Mouse (Mus musculus) ovary, adult 10 weeks (tissue): ENCODE data around the gene Trim58. TPM values are rescaled to one million over a fixed set of nuclear protein-coding genes. Genes with fewer than 3 reads are reported as not detected.

Source experiments
- polyA plus RNA-seq: library from polyadenylated mRNA; stranded (reverse); fragments of 350-450 nt; fragmentation: Illumina TruSeq; extraction: RNeasy Lipid Tissue Mini Kit (QIAGEN cat#74804); gene quantifications from one replicate; pipeline ENCODE4 v1.2.3, GENCODE M21; 2014

Gene Trim58
- polyA plus RNA-seq = not detected

DNA sequence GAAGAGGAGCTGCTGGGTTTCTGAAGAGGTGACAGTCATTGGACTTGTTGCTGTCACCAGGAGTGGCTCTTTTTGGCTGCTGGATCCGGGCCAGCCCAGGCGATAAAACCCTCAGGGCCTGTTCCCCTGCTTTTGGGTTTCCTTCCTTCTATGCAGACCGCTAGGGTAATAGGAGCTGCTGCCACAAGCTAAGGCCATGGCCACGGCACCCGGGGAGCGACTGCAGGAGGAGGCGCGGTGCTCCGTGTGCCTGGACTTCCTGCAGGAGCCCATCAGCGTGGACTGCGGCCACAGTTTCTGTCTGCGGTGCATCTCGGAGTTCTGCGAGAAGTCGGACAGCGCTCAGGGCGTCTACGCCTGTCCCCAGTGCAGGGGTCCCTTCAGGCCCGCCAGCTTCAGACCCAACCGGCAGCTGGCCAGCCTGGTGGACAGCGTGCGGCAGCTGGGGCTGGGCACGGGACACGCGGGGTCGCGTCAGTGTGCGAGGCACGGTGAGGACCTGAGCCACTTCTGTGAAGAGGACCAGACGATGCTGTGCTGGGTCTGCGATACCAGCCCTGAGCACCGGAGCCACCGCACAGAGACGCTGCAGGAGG lies at the start of gene Trim58:
Gene Trim58 (plus strand): TSS at position 194 of the 596 bp plus-strand sequence.

GRCm38 (mm10) chr11:58594814-58595213 lies 45.5 kb upstream of the Trim58 start, which contains the start of gene Olfr324:
TSS of gene Olfr324 (plus strand) at chr11:58595114.

GRCm38 (mm10) chr11:58615975-58616374 lies 24.3 kb upstream of the Trim58 start, which contains the start of gene 2210407C18Rik:
TSS of gene 2210407C18Rik (minus strand) at chr11:58616075.

DNA sequence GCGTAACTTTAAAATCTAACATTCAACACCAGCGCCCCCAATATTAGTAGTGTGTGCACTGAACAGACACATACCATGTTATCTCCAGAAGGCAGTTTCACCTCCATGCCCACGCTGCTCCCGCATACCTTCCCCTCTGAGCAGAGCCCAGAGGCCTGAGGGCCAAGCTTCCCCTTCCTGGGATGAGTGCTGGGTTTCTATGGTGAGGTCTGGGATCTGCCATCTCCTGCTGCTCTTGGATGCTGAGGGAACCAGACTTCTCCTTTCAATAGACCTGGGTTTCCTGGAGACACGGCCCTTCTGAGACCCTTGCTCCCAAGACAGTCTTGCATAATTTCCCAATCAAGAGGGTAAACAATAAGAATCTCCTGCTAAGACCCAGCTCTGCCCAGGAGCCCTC lies 9.9 kb upstream of the Trim58 start, which contains the start of gene Olfr323:
Gene Olfr323 (minus strand): TSS at position 101 of the 400 bp plus-strand sequence.

GRCm38 (mm10) chr11:58658596-58658995 lies 18.3 kb downstream of the Trim58 start, which contains the start of gene Olfr322:
TSS of gene Olfr322 (plus strand) at chr11:58658782.

DNA sequence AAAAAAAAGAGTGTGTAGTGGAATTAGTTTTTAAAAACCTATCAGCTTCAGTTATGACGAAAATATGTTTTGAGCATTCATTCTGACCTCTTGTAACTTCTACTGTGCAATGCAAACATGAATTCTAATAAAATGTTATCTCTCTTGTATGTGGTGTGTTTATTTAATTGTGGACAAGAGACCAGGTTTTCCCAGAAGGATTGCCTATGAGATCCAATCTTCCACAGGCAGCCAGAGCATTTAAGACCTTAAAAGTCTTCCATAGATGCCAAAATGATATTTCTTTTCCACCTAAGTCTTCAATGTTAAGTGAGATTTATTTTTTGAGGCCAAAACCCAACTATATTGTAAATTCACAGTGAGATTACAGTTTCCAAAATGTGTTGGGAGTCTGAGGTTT lies 40.5 kb downstream of the Trim58 start, which contains the start of gene Olfr320:
Gene Olfr320 (plus strand): TSS at position 301 of the 400 bp plus-strand sequence.

GRCm38 (mm10) chr11:58698862-58699261 lies 58.6 kb downstream of the Trim58 start, which contains the start of gene Olfr319:
TSS of gene Olfr319 (plus strand) at chr11:58699162.

Other genes starting within 250 kb of the Trim58 start
- not detected for gene 1810065E05Rik, start 219.4 kb upstream of the Trim58 start, polyA plus RNA-seq
- gene Gm12253, start 207.9 kb upstream of the Trim58 start, polyA plus RNA-seq = not detected
- not detected for gene Lypd9, start 187.5 kb upstream of the Trim58 start, polyA plus RNA-seq
- gene Olfr30, start 178.2 kb upstream of the Trim58 start, polyA plus RNA-seq = not detected
- not detected for gene Olfr332, start 147.9 kb upstream of the Trim58 start, polyA plus RNA-seq
- gene Olfr331, start 137.9 kb upstream of the Trim58 start, polyA plus RNA-seq = not detected
- gene Olfr330, start 105.6 kb upstream of the Trim58 start, polyA plus RNA-seq = 4.5 TPM
- gene Olfr329-ps, start 94.0 kb upstream of the Trim58 start, polyA plus RNA-seq = 5.1 TPM
- 0.20 TPM for gene Olfr328, start 84.8 kb upstream of the Trim58 start, polyA plus RNA-seq
- not detected for gene Olfr224, start 69.9 kb upstream of the Trim58 start, polyA plus RNA-seq
- gene Olfr325, start 62.7 kb upstream of the Trim58 start, polyA plus RNA-seq = not detected
- not detected for gene Olfr324, start 45.4 kb upstream of the Trim58 start, polyA plus RNA-seq
- 0.80 TPM for gene 2210407C18Rik, start 24.4 kb upstream of the Trim58 start, polyA plus RNA-seq
- not detected for gene Olfr323, start 10.0 kb upstream of the Trim58 start, polyA plus RNA-seq
- gene Olfr322, start 18.3 kb downstream of the Trim58 start, polyA plus RNA-seq = not detected
- gene Olfr320, start 40.6 kb downstream of the Trim58 start, polyA plus RNA-seq = not detected
- gene Olfr319, start 58.7 kb downstream of the Trim58 start, polyA plus RNA-seq = not detected
- gene Olfr318, start 83.5 kb downstream of the Trim58 start, polyA plus RNA-seq = not detected
- gene Olfr317, start 98.7 kb downstream of the Trim58 start, polyA plus RNA-seq = not detected
- not detected for gene Olfr316, start 112.3 kb downstream of the Trim58 start, polyA plus RNA-seq
- gene Olfr315, start 132.7 kb downstream of the Trim58 start, polyA plus RNA-seq = not detected
- not detected for gene Olfr314, start 142.5 kb downstream of the Trim58 start, polyA plus RNA-seq
- 17.5 TPM for gene Fam183b, start 161.5 kb downstream of the Trim58 start, polyA plus RNA-seq
- gene Olfr313, start 174.5 kb downstream of the Trim58 start, polyA plus RNA-seq = not detected
- not detected for gene Olfr312, start 188.8 kb downstream of the Trim58 start, polyA plus RNA-seq
- gene Olfr311, start 198.8 kb downstream of the Trim58 start, polyA plus RNA-seq = not detected
- gene Gm12258, start 206.7 kb downstream of the Trim58 start, polyA plus RNA-seq = 5.8 TPM
- 13.6 TPM for gene 2810021J22Rik, start 226.8 kb downstream of the Trim58 start, polyA plus RNA-seq